Mouse (Mus musculus) liver, adult 2 months (tissue): ENCODE measurements around the gene Dgkd. TPM values are rescaled to one million over a fixed set of nuclear protein-coding genes. Genes with fewer than 3 reads are reported as not detected.

ENCODE experiments used
- DNase-seq: peaks from one replicate; pipeline ENCODE4 v3.0.0-alpha.2; 2011; ENCODE audit warnings: low read depth, low spot score; ENCODE audit errors: extremely low read depth
- H3K27ac ChIP-seq: fragments of 200-500 bp; replicated peaks from 2 replicates; pipeline ENCODE4 v1.5.1; 2012; ENCODE audit warnings: low read depth, mild to moderate bottlenecking, control low read depth, inconsistent platforms, low read length; ENCODE audit not compliant: insufficient read depth
- H3K27me3 ChIP-seq: fragments of 200-500 bp; 2 replicates; pipeline ENCODE4 v1.6.1; 2012; ENCODE audit warnings: mild to moderate bottlenecking, moderate library complexity, low read length, inconsistent platforms; ENCODE audit not compliant: control insufficient read depth, insufficient read depth
- H3K36me3 ChIP-seq: fragments of 200-500 bp; 2 replicates; pipeline ENCODE4 v1.6.1; 2012; ENCODE audit warnings: low read length, inconsistent platforms; ENCODE audit not compliant: control insufficient read depth, insufficient read depth
- H3K4me1 ChIP-seq: fragments of 200-500 bp; 2 replicates; pipeline ENCODE4 v1.6.1; 2011; ENCODE audit warnings: low read length; ENCODE audit not compliant: control insufficient read depth, insufficient read depth
- H3K4me3 ChIP-seq: fragments of 200-500 bp; 2 replicates; pipeline ENCODE4 v1.5.1; 2011; ENCODE audit warnings: low read depth, mild to moderate bottlenecking, control low read depth, low read length, moderate library complexity; ENCODE audit not compliant: insufficient read depth
- H3K79me2 ChIP-seq: fragments of 200-500 bp; 2 replicates; pipeline ENCODE4 v1.6.1; 2012; ENCODE audit warnings: inconsistent platforms, mild to moderate bottlenecking, low read length, moderate library complexity; ENCODE audit not compliant: control insufficient read depth, insufficient read depth
- H3K9ac ChIP-seq: fragments of 200-500 bp; 2 replicates; pipeline ENCODE4 v1.6.1; 2012; ENCODE audit warnings: low read depth, mild to moderate bottlenecking, control low read depth, inconsistent platforms, low read length
- CTCF ChIP-seq: fragments of 200-500 bp; IDR thresholded peaks from 2 replicates; pipeline ENCODE4 v1.5.1; 2011; ENCODE audit warnings: low read depth, low read length, control low read depth
- POLR2A ChIP-seq: fragments of 200-500 bp; IDR thresholded peaks from 2 replicates; pipeline ENCODE4 v1.6.1; 2011; ENCODE audit warnings: low read length, control low read depth; ENCODE audit not compliant: insufficient read depth; ENCODE audit errors: extremely low read depth
- WGBS: fragments of 180-500 bp; shearing (Covaris S2); methylation state at CpG from one replicate; pipeline ENCODE4 v1.1.7; 2018; 5-methylcytosine and 5-hydroxymethylcytosine counted together
- polyA plus RNA-seq: library from polyadenylated mRNA; depleted of rRNA; stranded (reverse); fragments of >200 nt; gene quantifications from 2 replicates; pipeline ENCODE4 v1.2.3, GENCODE M21; 2012
- total RNA-seq: library from RNA; depleted of rRNA; stranded (reverse); fragments of >200 nt; gene quantifications from 2 replicates; pipeline ENCODE4 v1.2.3, GENCODE M21; 2014

Gene Dgkd
- total and polyA plus RNA-seq, 2 experiments = 9.6 to 12.4 TPM

- Histone ChIP-seq H3K27ac (peak overlapping the region; percentile 99), H3K4me1 (peaks cover 27% of the 10 kb centered on the region), H3K36me3 (no peaks in the 10 kb centered on the region), H3K79me2 (no peaks in the 10 kb centered on the region), H3K27me3 (no peaks in the 10 kb centered on the region), H3K9ac (no peak overlapping the region), H3K4me3 (no peak overlapping the region)
- peak; percentile 81 for DNase-seq
- TF ChIP-seq CTCF = no peak
- TF ChIP-seq POLR2A = no peak
- 31% methylated on average over 4 of the region's 4 CpGs for WGBS
Observed at GRCm38 (mm10) chr1:87891634-87892033, 38.5 kb downstream of the Dgkd start.

GRCm38 (mm10) chr1:87892499-87892898, 39.4 kb downstream of the Dgkd start:
- no peaks in the 10 kb centered on the region for H3K36me3 ChIP-seq
- no peaks in the 10 kb centered on the region for H3K79me2 ChIP-seq
- WGBS = 16% methylated on average over 2 of the region's 2 CpGs
- no peak overlapping the region for H3K4me3 ChIP-seq
- no peak overlapping the region for H3K9ac ChIP-seq
- no peaks in the 10 kb centered on the region for H3K27me3 ChIP-seq
- DNase-seq = peak; percentile 85
- TF ChIP-seq POLR2A (no peak), CTCF (no peak)
- peaks cover 31% of the 10 kb centered on the region for H3K4me1 ChIP-seq
- H3K27ac ChIP-seq = peak overlapping the region; percentile 65

- 41% methylated on average over 4 of the region's 4 CpGs for WGBS
- peaks cover 31% of the 10 kb centered on the region for H3K4me1 ChIP-seq
- no peak overlapping the region; the same call in 1 of the 2 replicates for H3K27ac ChIP-seq
- H3K9ac ChIP-seq = no peak overlapping the region
- H3K36me3 ChIP-seq = no peaks in the 10 kb centered on the region
- H3K79me2 ChIP-seq = no peaks in the 10 kb centered on the region
- DNase-seq = peak; percentile 69
- no peak for TF ChIP-seq POLR2A
- no peak for TF ChIP-seq CTCF
- H3K27me3 ChIP-seq = no peaks in the 10 kb centered on the region
- H3K4me3 ChIP-seq = no peak overlapping the region
Observed at GRCm38 (mm10) chr1:87893414-87893813, 40.3 kb downstream of the Dgkd start.

- peaks cover 28% of the 10 kb centered on the region for H3K4me1 ChIP-seq
- no peak overlapping the region for H3K9ac ChIP-seq
- H3K27me3 ChIP-seq = no peaks in the 10 kb centered on the region
- peak overlapping the region; percentile 45 for H3K27ac ChIP-seq
- no peaks in the 10 kb centered on the region for H3K36me3 ChIP-seq
- no peak for TF ChIP-seq CTCF
- TF ChIP-seq POLR2A = no peak
- H3K4me3 ChIP-seq = no peak overlapping the region
- H3K79me2 ChIP-seq = no peaks in the 10 kb centered on the region; the same call in 1 of the 2 replicates
- DNase-seq = peak; percentile 80
- WGBS = 24% methylated on average over 2 of the region's 2 CpGs
Observed at GRCm38 (mm10) chr1:87896921-87897320, 43.8 kb downstream of the Dgkd start.

- H3K36me3 ChIP-seq = no peaks in the 10 kb centered on the region; the same call in 1 of the 2 replicates
- WGBS = 67% methylated on average over 2 of the region's 2 CpGs
- peaks cover 19% of the 10 kb centered on the region for H3K4me1 ChIP-seq
- H3K4me3 ChIP-seq = no peak overlapping the region
- no peaks in the 10 kb centered on the region for H3K27me3 ChIP-seq
- DNase-seq = no peak
- H3K9ac ChIP-seq = no peak overlapping the region
- H3K27ac ChIP-seq = no peak overlapping the region
- TF ChIP-seq POLR2A (no peak), CTCF (no peak)
- no peaks in the 10 kb centered on the region; the same call in 1 of the 2 replicates for H3K79me2 ChIP-seq
Observed at GRCm38 (mm10) chr1:87899701-87900100, 46.6 kb downstream of the Dgkd start.

- Histone ChIP-seq H3K27me3 (no peaks in the 10 kb centered on the region), H3K4me3 (no peak overlapping the region), H3K4me1 (peaks cover 19% of the 10 kb centered on the region), H3K27ac (peak overlapping the region; percentile 76), H3K36me3 (no peaks in the 10 kb centered on the region; the same call in 1 of the 2 replicates), H3K9ac (peak overlapping the region; percentile 27), H3K79me2 (no peaks in the 10 kb centered on the region; the same call in 1 of the 2 replicates)
- WGBS = 25% methylated on average over 6 of the region's 6 CpGs
- DNase-seq = peak; percentile 92
- TF ChIP-seq CTCF (no peak), POLR2A (no peak)
Observed at GRCm38 (mm10) chr1:87900979-87901378, 47.9 kb downstream of the Dgkd start.
